Mouse (Mus musculus) CD8-positive naive resting alpha-beta T cell, adult 2 months (primary cell): ENCODE measurements around the gene Slc39a10.
A peak's percentile ranks its signal among the peaks of the same experiment; 100 is the strongest.
"Not testable (repeated sequence)": the region's sequence is repeated elsewhere in the genome, so short reads cannot be mapped to it uniquely, and the experiment has no call there.

ENCODE experiments used
- DNase-seq, 2 experiments: peaks; one replicate each; pipeline ENCODE4 v3.0.0; 2022; ENCODE audit warnings: low read depth in 2 of 2, low spot score in 2 of 2

Gene Slc39a10

GRCm38 (mm10) chr1:46864175-46864885, 28.3 kb downstream of the Slc39a10 start:
- DNase-seq, result no peak

DNA sequence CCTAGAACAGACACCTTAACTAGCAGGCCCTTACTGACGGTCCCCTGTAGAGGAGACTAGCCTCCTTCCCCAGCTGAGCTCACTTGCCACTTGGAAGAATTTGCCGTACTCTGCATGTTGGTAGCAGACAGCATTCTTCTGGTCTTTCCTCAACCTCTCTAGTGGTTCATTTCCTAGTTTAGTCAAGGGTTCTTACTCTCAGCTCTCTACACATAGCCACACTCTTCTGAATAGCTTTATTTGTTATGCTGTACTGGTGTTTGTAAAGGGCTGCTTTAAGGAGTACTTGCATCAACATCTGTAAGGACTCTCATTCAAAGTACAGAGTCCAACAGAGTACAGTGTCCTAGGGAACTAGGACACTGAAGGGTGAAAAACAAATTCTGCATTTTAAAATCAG, 29.2 kb downstream of the Slc39a10 start:
- no peak for DNase-seq

GRCm38 (mm10) chr1:46860082-46860481, 32.6 kb downstream of the Slc39a10 start:
- no peak for DNase-seq

GRCm38 (mm10) chr1:46858579-46858978, 34.1 kb downstream of the Slc39a10 start:
- no peak for DNase-seq

DNA sequence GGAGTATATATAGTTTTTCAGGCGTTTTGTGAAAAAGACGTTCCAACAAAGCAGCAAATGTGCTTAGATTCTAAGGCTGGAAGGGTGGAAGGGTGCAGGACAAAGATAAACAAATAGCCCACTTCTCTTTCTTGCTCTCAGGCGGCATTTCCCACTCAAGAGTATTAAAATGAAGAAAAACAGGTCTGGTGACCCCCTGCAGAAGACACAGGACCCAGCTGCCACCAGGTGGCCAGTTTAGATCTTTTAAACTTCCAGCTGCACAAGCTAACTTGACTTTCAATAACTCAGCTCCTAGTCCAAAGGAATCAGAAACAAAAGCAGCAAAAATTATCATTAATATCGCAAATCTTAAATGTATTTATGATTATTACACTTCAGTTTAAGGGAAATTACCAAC, 36.2 kb downstream of the Slc39a10 start:
- DNase-seq, result no peak

GRCm38 (mm10) chr1:46854036-46854900, 38.4 kb downstream of the Slc39a10 start:
- DNase-seq, result no peak

DNA sequence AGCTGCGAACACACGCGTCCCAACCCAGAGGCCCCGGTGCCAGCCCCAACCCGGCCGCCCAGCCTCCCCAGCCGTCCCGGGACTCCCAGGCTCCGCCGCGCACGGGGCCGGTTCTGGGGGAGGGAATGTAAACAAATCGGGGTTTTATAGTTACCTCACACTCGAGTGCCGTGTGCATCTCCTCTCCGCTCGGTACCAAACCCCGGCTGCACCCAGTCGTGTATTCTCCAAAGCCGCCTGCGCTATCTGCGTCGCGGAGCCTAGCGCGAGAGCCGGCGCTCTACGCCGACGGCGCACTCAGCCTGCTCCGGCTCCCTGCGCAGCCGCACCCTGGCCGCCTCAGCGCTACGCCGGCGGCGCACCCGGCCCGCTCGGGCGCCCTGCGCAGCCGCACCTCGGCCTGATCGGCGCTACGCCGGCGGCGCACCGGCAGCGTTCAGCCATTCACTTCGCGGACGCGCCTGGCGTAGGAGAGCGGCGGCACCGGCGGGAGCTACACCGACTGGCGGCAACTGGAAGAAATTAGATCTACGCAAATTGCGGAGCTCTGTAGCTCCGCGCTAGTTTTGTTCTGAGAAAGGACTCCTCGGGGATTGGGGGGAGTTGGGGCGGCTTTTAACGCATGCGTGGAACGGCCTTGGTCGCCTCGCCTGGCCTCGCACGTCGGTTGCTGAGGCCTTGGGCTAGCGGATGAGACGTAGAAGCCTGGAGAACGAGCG, 39.2 kb downstream of the Slc39a10 start:
- peak; percentile 97 to 99 for DNase-seq

DNA sequence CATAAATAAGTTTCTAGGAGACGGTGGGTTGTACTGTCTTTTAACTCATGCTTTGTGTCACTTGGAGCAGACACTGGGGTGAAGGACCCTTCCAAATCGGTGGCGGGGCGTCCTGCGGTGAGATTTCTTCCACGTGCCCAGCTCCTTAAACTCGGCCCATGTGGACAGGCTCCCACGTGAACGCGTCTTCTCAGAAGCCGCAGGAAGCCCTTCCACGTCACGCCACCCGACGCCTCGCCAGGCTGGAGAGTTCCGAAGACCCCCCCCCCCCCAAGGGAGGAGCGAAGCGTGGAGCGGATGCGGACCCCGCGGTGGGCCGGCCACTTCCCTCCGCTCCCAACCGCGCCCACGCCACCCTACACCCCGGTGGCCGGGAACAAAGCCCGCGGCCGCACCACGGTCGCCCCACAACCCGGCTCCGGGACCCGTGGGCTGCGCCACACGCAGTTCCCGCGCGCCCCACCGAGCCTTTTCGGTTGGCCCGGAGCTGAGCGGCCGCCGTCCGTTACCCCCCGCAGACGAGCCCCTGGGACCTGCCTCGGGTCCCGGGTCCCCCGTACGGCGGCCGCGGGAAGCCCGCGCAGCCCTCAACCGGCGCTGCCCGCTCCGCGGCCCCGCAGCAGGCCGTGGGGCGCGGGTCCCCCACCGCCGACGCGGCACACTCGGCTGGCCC, 39.9 kb downstream of the Slc39a10 start:
- peak; percentile 57 to 61 for DNase-seq

DNA sequence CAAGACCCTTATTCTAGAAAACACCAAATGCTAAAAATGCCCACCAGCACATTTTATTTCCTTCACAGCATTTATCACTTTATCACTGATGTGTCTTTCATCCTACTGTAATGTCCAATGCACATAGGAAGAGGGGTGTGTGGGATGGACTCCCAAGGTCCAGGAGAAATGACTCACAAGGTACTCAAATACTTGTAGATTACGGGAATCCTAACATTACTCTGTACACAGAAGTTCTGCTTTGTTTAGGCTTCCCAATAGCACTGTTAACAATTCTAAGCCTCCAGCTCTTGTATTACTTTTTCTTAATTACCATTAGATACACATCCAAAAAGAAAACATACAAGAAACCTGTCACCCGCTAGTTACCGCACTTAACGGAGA, 40.4 kb downstream of the Slc39a10 start:
- no peak for DNase-seq

DNA sequence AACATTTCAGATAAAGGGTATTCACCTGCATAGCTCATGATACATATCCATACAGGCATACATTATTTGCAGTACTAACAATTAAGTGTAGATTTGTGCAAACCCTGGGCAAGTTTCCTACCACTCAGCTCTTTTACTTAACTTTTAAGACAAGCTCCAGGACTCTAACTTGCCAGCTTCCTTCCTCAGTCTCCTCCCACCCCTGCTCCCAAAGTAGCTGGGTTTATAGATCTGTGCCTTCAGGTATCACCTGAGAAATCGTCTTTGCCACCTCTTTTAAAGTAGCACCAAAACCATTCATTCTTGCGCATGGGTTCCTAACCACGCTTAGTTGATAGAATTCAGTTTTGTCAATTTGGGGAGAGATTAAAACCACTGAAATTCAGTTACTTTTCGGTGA, 41.1 kb downstream of the Slc39a10 start:
- DNase-seq, result no peak

DNA sequence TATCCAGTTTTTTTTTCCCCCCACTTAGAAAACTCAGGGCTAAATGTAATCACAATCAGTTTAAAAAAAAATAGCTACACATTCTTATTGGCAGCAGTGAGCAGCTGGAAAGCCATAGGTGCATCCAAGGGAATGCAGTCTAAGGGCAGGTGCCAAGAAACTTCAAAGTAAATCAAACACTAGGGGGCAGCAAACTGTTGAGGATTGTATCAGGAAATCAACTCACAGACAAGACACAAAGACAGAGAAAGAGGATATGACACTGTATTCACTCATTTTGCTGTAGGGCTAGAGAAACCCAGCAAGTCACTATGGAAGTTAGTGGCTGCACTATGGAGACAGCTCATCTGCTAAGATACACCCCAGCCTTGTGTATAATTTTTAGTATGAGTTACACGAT, 42.9 kb downstream of the Slc39a10 start:
- DNase-seq, result peak; percentile 72 to 83

DNA sequence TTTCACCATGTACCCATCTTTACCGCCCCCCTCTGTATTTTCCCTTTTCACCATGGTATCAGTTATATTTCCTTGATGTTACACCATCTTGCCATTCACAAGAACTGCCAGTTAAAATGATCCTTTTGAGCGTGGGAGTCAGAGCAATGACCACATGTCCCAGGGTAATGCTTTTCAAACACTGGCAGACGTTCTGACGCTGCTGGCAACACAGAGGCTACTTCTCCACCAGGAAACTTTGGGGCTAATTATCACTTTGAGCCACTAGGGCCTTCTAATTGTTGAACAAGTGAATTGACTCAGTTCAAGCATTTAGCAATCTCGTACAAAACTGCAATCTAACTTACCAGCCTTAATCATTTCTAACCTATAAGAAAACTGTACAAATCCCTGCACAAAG, 47.4 kb downstream of the Slc39a10 start:
- DNase-seq, result no peak

GRCm38 (mm10) chr1:46844281-46844680, 48.4 kb downstream of the Slc39a10 start:
- no peak for DNase-seq

GRCm38 (mm10) chr1:46843406-46843805, 49.2 kb downstream of the Slc39a10 start:
- no peak for DNase-seq

- DNase-seq, result no peak
Observed at GRCm38 (mm10) chr1:46831927-46832326, 60.7 kb downstream of the Slc39a10 start.

DNA sequence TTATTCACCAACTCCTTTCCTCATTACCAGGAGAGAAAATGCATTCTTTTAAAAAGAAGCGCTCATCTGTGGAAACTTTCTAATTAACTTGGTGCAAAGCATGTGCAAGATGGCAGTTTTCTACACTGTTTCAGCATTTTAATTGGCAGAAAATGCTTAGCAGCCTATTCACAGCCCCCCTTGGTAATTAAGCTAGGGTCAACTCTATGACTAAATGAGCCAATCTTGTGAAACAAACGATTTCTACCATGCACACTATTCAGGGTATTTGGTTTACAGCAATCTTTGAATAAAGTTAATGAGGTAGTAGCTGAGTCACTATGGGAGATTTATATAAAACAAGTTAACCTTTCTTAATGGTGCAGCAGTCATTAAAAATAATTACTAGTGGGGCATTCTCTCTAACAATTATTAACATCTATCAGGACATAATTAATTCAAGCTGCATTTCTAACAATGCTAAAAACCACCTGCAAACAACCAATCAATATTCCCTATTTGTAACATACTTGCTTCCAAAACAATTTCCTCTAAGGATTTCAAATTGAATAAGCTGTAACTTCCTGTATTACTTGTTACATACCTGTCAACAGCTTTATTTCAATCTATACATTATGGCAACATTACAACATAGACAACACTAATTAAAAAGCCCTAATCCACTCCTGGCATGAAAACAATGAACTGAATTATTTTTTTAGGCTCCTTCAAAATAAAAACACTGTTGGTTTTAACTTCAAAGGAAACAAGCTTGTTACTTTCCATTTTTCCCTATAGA, 62.4 kb downstream of the Slc39a10 start:
- DNase-seq, result no peak

GRCm38 (mm10) chr1:46822256-46822972, 70.2 kb downstream of the Slc39a10 start:
- DNase-seq, result no peak

DNA sequence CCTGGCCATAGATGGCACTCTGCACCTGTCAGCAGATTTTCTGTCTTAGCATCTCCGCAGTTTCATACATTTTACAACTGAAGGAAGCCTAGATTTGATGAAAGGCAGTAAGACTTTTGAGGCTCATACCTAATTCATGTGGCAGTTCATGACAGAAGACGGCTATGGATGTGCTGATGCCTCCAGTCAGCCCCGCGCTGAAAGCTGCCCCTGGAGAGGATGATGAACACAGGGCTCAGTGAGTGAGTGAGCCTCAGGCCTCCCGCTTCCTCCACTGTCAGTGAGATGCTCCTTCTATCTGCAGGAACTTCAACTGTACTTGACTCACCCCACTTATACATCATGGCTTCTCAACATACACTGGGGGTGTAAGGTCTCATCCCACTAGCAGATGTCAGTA, 74.7 kb downstream of the Slc39a10 start:
- no peak for DNase-seq

DNA sequence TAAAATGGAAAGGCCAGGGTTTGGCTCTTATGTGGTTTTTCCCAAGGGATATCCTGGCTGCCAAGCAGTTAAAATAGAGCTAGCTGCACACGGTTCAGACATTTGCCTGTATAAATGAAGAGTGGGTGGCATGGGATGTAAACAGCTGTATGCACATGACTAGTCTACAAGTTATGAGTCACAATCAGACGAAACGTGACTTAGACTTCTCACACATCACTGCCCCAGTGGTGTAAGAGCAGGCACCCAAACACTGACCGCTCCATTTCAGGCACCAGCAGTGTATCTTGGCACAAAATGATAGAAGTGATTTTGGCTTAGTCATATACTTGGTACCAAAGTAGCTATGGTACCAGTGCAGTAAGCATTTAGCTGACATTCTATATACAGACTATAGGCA, 84.0 kb downstream of the Slc39a10 start:
- DNase-seq, result not testable (repeated sequence)

- no peak for DNase-seq
Observed at GRCm38 (mm10) chr1:46805074-46805473, 87.6 kb downstream of the Slc39a10 start.
